Mouse (Mus musculus) retina, postnatal 7 days (tissue): ENCODE measurements around the gene Zfp967.
"Not testable (repeated sequence)": the region's sequence is repeated elsewhere in the genome, so short reads cannot be mapped to it uniquely, and the experiment has no call there.

Source experiments
- DNase-seq: peaks from one replicate; pipeline ENCODE4 v3.0.0-alpha.2; 2012; ENCODE audit warnings: low read depth, low spot score

The Zfp967 gene

GRCm38 (mm10) chr2:176520756-176521155 is at the start of gene Zfp967:
Gene Zfp967, plus strand, starts transcription at chr2:176521056.
- not testable (repeated sequence) for DNase-seq

GRCm38 (mm10) chr2:176486683-176487082 is 34.2 kb upstream of the Zfp967 start, which contains the start of gene Gm14434:
Gene Gm14434, minus strand, starts transcription at chr2:176486783.
- DNase-seq: not testable (repeated sequence)
